Mouse (Mus musculus): ENCODE measurements around the gene Meioc.

Meioc gene
- long read RNA-seq, experiment 1 = 0 reads
- long read RNA-seq, experiment 2 = 0 reads

DNA sequence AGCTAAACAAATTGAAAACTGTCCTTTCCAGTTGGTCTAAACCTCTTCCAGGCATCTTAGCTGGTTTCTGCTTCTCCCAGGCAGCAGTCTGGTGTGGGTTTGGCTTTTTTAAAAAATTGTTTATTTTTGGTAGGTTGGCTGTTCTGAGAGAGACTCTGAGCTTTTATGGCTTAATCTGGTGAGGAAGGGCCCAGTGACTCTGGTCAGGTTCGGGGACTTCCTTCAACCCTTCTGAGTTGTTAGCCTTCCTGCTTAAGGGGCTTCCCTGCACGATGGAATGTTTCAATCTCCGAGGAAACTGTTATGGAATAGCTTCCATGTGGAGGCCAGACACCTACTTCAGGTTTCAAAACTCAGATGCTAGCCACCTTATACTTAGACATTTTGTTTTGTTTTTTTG lies at the start of gene Meioc:
Gene Meioc (plus strand): TSS at position 301 of the 400 bp plus-strand sequence.
- intact Hi-C loops (cut with DNase I) = no loop called here

DNA sequence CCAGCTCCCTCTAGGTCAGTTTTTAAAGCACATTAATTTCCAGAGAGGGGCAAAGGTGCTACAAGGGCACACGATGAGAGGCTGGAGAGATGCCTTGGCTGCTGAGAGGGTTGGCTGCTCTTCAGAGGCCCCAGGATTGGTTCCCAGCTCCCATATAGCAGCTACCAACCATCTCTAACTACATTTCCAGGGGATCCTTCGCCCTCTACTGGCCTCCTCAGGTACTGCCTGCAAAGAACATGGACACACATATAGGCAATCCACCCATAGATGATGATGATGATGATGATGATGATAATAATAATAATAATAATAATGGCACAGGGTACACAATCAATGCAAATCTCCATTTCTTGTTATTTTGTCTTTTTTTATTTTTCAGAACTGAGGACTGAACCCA lies 44.1 kb upstream of the Meioc start:
- intact Hi-C loops (cut with DNase I) = no loop called here

DNA sequence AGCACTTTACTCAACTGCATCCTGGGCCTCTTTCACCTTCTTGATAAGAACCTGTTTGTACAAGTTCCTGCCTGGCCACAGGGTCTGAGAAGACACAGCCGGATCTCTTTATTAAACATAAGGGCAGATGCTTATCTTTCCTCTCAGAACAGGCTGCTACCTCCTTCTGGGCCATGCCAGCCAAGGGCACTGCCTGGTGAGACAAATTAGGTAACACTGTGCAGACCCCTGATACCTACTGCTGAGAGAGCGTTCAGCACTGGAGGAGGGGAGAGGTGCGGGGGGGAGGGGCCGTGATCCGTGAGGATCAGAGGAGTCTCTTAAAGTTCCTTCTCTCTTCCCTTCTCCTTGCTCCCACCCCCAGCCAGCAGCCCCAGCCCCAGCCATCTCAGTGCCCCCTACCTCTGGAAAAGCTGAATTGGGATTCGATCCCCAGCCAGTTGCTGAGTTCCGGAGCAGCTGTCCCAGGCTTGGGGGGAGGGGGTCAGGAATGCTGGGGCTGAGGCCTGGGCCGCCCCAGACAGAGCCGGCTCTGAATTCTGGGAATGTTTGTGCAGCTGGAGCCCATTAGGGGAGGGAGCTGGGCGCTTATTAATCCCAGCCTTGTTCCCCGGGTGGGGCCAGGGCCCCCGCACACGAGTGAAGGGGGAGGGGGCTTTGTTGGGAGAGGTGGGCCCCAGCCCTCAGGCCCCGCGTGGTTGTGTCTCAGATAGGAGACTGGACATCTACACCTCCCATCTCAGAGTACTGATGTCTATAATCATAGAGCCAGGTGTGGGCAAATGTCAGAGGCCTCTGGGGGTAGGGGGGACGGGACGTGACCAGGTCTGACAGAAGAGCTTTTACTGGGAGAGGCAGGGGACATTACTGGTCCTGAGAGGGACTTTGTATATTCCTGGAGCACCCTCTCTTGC lies 39.4 kb upstream of the Meioc start:
- intact Hi-C loops (cut with DNase I) = no loop called here

DNA sequence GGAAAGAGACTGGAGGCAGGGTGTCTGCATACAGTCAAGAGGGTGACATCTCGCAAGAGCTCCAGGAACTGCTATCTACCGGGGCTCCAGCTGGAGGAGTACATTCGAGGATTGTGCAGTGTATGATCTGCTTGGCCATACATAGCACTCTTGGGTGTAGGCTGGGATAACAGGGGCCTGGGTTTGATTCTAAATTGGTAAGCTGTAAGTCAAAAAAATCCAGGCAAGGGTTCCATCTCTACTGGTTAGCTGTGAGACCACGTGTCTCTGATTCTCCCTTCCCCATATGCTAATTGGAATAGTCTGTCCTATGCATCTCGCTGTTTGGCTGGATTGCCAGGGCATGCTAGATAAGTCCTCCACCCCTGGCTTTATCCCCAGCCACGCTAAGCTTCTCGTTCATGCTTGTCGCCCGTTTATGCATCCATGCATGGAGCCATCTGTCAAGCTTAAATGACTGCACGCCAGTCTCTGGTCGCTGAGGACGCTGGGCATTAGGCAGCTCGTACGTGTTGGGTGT lies 38.6 kb upstream of the Meioc start:
- intact Hi-C loops (cut with DNase I) = no loop called here

DNA sequence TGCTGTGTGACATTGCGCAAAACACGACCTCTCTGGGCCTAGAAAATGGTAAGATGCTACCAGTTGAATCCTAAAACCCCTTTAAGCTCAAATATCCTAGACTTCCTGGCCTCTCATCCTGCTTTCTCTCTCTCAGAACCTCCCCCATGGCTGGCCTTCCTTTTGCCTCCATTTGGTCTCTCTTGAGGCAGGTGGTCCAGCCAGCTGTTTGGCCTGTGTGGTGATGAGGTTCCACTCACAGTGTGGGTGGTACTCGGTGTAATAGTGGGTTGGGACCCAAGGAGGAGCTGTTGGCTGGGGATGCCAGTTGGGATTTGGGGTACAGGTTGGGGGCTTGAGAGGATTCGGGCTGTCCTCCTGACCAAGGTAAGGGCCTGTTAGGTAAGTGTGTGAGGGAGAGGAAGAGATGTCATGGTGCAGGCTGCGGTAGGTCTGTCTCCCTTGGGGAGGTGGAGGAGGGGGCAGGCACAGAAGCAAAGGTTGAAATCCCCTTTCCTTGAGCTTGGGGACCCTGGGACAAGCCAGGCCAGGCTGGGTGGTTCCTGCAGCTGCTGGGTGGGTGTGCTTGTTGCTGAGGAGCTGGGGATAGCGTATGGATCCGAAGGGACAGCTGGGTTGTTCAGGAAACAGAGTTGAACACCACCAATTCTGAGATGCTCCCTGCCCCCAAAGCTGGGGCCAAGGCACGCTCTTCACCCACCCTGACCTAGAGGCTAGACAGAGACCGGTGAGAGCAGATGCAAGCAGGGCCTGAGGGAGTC lies 36.2 kb upstream of the Meioc start:
- intact Hi-C loops (cut with DNase I) = no loop called here

DNA sequence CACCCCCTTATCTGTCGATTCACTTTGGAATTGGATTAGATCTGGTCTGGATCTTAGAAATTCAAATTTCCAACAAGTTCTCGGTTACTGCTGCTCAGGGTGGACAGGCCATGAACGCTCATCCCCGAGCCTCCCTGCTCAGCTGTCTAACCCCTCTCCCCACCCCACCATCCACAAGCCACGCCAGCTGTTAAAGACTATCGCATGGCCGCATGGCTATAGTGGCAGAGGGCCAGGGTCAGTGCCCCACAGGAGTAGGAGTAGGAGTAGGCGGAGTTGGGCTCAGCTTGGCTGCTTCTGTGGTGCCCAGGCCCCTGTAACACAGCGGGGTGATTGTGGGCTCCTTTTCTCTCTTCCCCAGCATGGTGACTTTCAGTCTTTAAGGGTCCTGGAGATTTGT lies 35.0 kb upstream of the Meioc start:
- intact Hi-C loops (cut with DNase I) = no loop called here

DNA sequence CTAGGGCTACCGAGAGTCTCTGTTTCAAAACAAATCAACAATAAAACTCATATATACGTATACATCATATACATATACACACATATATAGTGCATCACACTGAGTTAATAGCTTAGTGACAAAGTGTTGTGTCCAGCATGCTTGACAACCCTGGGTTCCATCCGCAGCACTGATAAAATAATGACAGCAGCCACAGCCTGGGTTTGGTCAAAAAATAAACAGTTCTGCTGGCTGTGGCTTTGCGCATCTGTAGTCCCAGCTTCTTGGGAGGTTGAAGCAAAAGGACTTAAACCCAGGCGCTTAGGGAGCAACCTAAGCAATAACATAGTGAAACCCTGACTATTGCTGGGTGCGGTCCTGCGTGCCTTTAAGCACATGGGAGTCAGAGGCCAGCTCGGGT lies 34.1 kb upstream of the Meioc start:
- intact Hi-C loops (cut with DNase I) = no loop called here

DNA sequence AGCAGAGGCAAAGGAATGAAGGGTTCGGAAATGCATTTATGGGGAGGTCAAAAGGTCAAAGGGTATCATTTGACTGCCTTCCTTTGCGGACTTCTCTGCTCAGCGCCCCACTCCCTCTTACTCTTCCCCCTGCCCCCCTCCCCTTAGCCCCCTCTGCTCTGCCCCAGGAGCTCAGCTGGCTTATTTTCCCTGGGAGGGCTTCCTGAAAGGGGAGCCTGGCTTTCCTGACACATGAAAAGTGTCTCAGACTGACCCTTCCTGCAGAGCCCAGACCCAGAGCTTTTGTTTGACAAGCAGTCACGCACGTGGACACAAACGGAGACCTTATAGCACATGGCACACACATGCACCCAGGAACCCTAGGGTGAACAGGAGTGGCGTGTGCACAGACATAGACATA lies 32.8 kb upstream of the Meioc start:
- intact Hi-C loops (cut with DNase I) = no loop called here

DNA sequence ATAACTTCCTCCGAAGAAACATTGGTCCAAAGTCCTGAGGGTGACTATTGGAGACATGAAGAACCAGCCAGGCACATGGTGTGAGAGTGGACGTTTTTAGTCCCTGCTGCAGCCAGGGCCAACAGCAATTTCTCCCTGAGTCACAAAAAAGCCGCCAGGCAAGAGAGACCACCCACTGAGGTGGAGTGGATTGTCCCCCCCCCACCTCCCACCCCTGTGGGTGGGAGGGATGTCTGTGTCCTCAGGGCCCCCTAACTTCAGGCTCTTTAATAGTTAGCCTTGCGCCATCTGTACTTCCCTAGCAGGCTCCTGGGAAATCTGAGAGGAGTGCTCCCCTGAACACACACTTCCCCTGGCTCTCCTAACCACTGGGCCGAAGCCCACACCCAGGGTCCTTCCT lies 32.3 kb upstream of the Meioc start:
- intact Hi-C loops (cut with DNase I) = no loop called here

DNA sequence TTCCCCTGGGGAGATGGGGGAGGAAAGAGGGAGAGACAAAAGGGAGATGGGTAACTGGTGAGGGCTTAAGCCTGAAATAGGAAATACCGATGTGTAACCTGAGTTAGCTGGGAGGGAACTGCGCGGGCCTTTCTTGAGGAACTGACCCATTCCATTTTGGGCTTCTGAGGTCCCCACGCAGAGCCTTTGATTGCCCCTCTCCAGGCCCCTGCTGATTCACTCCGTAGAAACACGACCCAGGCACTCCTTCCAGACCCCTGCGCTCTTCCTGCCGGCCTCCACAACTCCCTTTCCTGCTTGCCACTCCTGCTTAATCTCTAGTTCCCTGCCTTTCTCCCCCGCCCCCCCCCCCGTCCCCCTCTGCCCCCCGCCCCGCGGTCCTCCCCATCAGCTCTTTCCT lies 30.8 kb upstream of the Meioc start:
- intact Hi-C loops (cut with DNase I) = no loop called here

DNA sequence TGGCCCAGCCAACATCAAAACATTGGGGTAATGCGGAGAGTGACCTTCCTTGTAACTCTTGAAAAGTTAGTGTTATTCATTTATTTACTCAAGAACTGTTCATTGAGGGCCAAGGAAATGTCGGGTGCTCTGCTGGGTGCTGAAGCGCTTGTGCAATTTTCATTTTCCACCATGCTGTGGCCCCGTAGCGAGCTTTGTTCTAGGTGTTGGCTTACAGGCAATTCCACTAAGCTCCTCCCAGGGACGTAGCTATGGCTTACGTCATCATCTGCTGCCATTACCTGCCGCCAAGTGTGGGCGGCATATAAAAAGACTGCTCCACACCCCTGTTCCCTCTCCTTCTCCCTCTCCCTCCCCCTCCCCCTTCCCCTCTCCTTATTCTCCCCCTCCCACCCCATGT lies 30.1 kb upstream of the Meioc start:
- intact Hi-C loops (cut with DNase I) = no loop called here

DNA sequence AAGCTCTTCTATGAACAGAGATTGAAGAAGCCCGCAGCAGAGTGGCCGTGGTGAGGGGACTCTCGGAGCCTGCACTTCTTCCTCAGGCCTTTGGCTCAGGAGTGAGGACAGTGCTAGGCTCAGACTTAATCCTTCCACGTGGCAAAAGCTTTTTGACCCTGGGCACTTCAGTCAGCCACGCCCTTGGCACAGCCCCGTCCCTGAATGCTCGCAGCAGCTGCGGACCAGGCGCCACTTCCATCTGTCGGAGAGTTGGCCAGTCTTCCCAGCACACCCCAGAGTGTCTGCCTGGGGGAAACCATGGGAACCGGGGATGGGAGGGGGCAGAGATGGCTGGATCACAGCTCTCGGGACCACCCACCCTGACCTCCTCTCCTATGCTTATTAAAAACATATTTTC lies 26.6 kb upstream of the Meioc start:
- intact Hi-C loops (cut with DNase I) = no loop called here

DNA sequence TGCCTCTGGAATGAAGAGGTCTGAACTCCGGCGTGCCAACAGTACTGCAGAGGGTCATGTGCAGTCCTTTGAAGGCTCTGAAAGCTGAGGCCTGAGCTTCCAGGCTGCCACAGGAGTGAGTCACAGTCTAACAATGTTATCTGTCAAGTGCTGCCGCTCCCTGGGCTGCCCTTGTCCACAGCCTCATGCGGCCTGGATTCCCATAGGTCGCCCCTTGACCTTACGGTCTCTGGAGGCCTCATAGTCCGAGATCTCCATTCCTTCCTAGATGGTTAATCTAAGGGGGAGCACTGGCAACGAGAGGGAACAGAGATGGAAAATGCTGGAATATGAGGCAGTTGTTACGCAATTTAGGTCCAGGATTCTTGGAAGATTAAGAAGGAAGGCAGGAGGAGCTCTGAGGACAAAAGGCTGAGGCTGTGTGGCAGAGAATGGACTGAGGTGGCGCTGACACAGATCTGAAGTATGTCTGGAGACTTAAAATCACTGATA lies 19.6 kb upstream of the Meioc start:
- intact Hi-C loops (cut with DNase I) = no loop called here

DNA sequence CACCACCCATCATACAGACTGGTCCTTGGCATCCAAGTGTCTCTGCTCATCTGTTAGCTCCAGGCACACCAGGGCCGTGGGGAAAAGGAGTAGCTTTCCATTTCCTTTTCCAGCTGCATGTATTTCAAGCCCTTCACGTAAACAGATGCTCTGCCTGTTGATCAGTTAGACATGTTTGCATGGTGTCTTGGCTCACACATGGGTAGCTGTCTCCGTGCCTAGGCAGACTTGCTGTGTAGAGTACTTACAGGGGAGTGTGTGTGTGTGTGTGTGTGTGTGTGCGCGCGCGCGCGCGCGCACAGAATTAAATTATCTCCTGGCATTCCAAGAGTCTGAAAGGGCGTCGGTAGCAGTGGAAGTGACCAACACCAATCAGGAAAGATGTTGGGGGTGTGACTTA lies 17.3 kb upstream of the Meioc start:
- intact Hi-C loops (cut with DNase I) = no loop called here

DNA sequence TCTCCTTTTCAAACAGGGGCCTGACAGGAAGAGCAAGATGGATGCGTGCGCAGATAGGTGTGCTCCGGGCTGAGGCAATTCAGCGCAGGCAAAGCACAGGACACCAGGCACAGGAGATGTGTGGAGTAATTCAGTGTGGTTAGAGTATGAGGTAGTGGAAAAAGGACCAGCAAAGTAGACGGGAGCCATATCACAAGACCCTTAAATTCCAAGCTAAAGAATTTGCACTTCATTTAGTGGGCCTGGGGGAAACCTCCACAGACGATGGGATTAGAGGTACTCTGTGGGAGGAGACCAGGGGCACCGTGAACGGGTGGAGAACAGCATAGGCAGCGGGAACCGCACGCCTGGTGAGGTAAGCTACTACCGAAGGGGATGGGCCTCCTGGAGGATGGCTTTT lies 15.6 kb upstream of the Meioc start:
- intact Hi-C loops (cut with DNase I) = no loop called here

DNA sequence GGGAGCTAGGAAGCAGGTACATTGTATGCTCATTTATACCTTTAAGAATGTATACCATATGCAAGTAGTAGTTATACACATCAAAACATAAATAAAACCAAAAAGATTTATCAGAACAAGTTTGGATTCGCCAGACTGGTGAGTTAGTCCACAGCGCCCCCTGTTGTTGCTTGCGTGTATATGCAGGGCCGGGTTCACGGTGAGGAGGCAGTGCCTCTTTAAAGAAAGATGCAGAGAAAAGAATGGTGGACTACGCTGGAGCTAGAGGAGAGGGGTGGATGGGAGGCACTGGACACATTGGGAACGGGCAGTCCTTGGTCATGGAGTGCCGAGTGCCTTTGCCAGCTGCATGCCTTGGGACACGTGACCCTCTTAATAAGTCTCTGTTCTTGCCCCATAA lies 12.1 kb upstream of the Meioc start:
- intact Hi-C loops (cut with DNase I) = loop anchor here (2.0 kb wide), 2 partner anchors 79 to 165 kb away; no protein-coding TSS in a partner anchor

DNA sequence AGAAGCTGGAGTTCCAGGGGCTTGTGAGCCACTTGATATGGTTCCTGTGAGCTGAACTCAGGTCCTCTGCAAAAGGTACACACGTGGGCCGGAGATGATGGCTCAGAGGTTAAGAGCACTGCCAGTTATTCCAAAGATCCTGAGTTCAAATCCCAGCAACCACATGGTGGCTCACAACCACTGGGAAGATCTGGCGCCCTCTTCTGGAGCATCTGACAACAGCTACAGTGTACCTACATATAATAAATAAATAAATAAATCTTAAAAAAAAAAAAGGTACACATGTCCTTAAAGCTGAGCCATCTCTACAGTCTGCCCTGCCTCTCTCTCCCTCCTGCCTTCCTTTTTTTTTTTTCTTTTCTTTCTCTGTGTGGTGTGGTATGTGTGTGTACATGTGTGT lies 10.7 kb upstream of the Meioc start:
- intact Hi-C loops (cut with DNase I) = no loop called here

DNA sequence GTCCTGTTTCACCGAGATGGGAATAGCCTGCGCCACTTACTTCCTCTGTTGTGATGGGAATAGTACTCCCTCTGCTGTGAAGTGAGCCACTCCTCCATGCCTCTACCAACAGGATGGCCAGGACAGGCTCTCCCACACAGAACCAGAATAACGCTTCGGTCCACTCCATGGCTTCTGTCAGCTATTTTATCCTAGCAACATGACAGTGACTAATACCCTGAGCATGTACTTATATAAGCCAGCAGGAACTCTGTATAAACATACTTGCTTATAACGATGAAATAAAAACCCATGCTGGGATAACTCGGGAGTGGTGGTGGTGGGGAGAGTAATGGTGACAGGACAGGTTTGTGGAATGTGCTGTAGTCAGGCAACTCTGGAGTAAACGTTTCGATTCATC lies 7.6 kb upstream of the Meioc start:
- intact Hi-C loops (cut with DNase I) = no loop called here

DNA sequence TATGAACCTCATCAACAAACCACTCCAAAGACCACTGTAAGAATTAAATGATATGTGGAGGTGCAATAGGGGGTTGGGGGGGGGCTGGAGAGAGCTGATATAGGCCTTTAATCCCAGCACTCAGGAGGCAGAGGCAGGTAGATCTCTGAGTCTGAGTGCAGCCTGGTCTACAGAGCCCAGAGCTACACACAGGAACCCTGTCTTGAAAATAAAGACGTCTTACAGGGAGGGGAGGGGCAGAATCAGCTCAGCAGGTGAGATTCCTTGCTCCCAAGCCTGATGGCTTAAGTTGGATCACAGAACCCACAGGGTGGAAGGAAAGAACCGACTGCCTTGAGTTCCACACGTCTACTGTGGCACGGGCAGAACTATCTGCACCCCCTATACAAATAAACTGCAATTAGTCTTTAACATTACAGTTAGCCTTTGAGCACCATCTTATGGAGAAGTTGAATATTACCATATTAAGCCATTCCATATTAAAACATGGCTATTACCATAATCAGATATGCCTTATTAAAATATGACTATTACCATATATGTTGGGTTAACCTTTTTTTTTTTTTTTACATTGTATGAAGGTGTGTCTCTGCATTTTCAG lies 7.1 kb upstream of the Meioc start:
- intact Hi-C loops (cut with DNase I) = no loop called here

DNA sequence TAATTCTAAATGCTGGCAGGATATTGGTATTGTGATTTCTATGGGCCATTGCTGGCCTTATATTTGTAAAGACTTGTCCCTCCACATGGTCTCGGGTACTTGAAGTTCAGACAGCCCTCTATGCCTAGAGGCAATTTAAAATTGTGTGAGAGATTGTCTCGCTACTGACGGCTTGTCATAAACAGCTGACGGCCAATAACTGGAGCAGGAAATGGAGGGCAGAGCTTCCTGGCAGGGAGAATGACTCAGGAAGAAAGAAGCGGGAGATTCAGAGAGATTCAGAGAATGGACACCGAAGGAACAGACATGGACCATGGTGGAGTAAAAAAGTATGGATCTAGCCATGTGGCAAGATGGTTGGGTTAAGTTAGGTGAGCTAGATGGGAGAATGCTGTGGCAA lies 6.6 kb upstream of the Meioc start:
- intact Hi-C loops (cut with DNase I) = no loop called here

DNA sequence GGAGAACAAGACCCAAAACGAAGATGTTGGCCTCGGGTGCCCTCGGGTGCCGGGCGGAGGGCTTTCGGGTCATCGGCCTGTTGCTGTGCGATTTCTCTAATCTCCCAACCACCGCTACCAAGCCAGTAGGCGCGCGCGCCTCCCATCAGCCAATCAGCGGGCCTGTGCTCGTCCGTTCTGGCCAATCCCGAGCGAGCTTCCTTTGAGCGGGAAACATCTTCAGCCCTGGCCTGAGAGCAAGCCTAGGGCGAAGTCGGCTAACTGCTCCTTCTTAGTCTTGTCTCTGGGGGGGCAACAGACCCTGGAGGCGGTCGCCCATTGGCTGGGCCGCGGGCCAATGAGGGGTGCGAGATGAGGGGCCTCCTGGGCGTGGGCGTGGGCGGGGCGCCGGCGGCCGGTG lies 1.6 kb downstream of the Meioc start:
- intact Hi-C loops (cut with DNase I) = no loop called here

Data from adrenal gland (tissue).